ENCODE assay signal across 12 mouse cellular contexts in the genomic region with DNA sequence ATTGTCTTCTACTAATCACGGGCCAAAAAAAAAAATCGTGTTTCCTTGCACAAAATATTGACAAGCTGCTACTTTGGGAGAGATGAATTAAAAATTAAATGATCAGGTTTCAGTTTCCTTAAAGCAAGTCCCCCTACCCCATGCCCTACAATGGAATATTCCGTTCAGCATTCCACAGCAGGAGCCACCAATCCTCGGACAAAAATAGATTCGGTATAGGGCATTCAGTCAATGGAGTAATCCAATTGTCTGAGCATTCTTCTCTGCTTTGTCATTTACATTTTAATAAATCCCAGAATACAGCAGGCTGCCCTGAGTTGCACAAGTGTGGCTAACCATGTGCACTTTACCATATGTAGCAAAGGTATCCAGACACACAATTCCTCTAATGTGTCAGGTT.
A peak's percentile ranks its signal among the peaks of the same experiment; 100 is the strongest.
DNase-seq lines count a peak whose midpoint lies in the region; ATAC-seq lines count a peak whose summit lies in the region.
"Had no signal": no experiment of that assay in that cellular context is flagged by ENCODE, and none has a peak within 500 bp of the region (broad histone marks: within the 10 kb centered on the region; RNA-seq: fewer than 3 reads in every experiment).

No protein-coding gene starts in this region.

- H3K4me1 ChIP-seq in heart, embryonic 12.5 days (replicated peaks) = peaks cover 30% of the 10 kb centered on the region
- peaks cover 65% of the 10 kb centered on the region for H3K4me1 ChIP-seq in embryonic facial prominence, embryonic 13.5 days
- H3K4me1 ChIP-seq in hindbrain, embryonic 14.5 days (replicated peaks; ENCODE audit: control insufficient read depth, insufficient read depth, low read length) = peaks cover 71% of the 10 kb centered on the region
- peaks cover 7% of the 10 kb centered on the region for H3K4me1 ChIP-seq in neural tube, embryonic 14.5 days (ENCODE audit: control insufficient read depth, insufficient read depth, low read length)

- no peaks in the 10 kb centered on the region for H3K27me3 ChIP-seq in heart, embryonic 12.5 days (replicated peaks)
- H3K27me3 ChIP-seq in embryonic facial prominence, embryonic 13.5 days = no peaks in the 10 kb centered on the region
- H3K27me3 ChIP-seq in hindbrain, embryonic 14.5 days (ENCODE audit: control insufficient read depth, insufficient read depth, low read length) = no peaks in the 10 kb centered on the region
- no peaks in the 10 kb centered on the region for H3K27me3 ChIP-seq in neural tube, embryonic 14.5 days (ENCODE audit: control insufficient read depth, insufficient read depth, low read length)

- H3K36me3 ChIP-seq in heart, embryonic 12.5 days = peaks cover 19% of the 10 kb centered on the region
- peaks cover 25% of the 10 kb centered on the region for H3K36me3 ChIP-seq in embryonic facial prominence, embryonic 13.5 days
- H3K36me3 ChIP-seq in hindbrain, embryonic 14.5 days (replicated peaks; ENCODE audit: control insufficient read depth, insufficient read depth) = peaks cover 32% of the 10 kb centered on the region
- H3K36me3 ChIP-seq in neural tube, embryonic 14.5 days (ENCODE audit: control insufficient read depth, insufficient read depth, low read length) = peaks cover 14% of the 10 kb centered on the region; the same call in 1 of the 2 replicates

- no peak for DNase-seq in heart, adult 9 months (ENCODE audit: low spot score in 2 of 2)
- peak; percentile 60 for DNase-seq in hindbrain, embryonic 14.5 days (ENCODE audit: low spot score)
- DNase-seq in urinary bladder, postnatal 4 days (ENCODE audit: low spot score in 2 of 2) = no peak
- no peak for DNase-seq in thymus, postnatal 36 days
- no peak for DNase-seq in kidney, postnatal 14 days
- DNase-seq: cerebellum, postnatal 25 days; gastrocnemius, adult 2 months; kidney, adult 11 months; liver, postnatal 0 days had no signal

- peak overlapping the region; percentile 57; the same call in 1 of the 2 replicates for H3K27ac ChIP-seq in heart, embryonic 12.5 days (ENCODE audit: poor library complexity, severe bottlenecking)
- H3K27ac ChIP-seq in embryonic facial prominence, embryonic 13.5 days = peak overlapping the region; percentile 83
- peak overlapping the region; percentile 79 for H3K27ac ChIP-seq in hindbrain, embryonic 14.5 days
- H3K27ac ChIP-seq in neural tube, embryonic 14.5 days (ENCODE audit: low read depth, low read length) = peak overlapping the region; percentile 29; the same call in 1 of the 2 replicates
- H3K27ac ChIP-seq: gastrocnemius, adult 2 months had no signal

- no peak overlapping the region for H3K4me2 ChIP-seq in heart, embryonic 12.5 days
- H3K4me2 ChIP-seq in embryonic facial prominence, embryonic 13.5 days = 0 out of 2 replicates have a peak overlapping the region, but pooled peaks have one; percentile 5
- no peak overlapping the region for H3K4me2 ChIP-seq in hindbrain, embryonic 14.5 days (replicated peaks)
- H3K4me2 ChIP-seq in neural tube, embryonic 14.5 days (ENCODE audit: low read depth, low read length) = no peak overlapping the region

- no peak overlapping the region for H3K9ac ChIP-seq in heart, embryonic 12.5 days
- H3K9ac ChIP-seq in embryonic facial prominence, embryonic 13.5 days = no peak overlapping the region
- H3K9ac ChIP-seq in hindbrain, embryonic 14.5 days = no peak overlapping the region
- no peak overlapping the region for H3K9ac ChIP-seq in neural tube, embryonic 14.5 days (replicated peaks; ENCODE audit: low read depth, low read length)
- H3K9ac ChIP-seq: liver, postnatal 0 days had no signal

- no peak; the same call in 1 of the 2 replicates for ATAC-seq in heart, embryonic 12.5 days (ENCODE audit: insufficient number of reproducible peaks, low FRiP score)
- peak; percentile 52; the same call in 1 of the 2 replicates for ATAC-seq in embryonic facial prominence, embryonic 13.5 days (ENCODE audit: insufficient number of reproducible peaks, insufficient read depth, low FRiP score, low TSS enrichment, low read depth)
- ATAC-seq in hindbrain, embryonic 14.5 days (ENCODE audit: low FRiP score) = peak; percentile 54; the same call in 1 of the 2 replicates
- no peak for ATAC-seq in neural tube, embryonic 14.5 days (ENCODE audit: low read depth)
- ATAC-seq: liver, postnatal 0 days had no signal

- H3K9me3 ChIP-seq in heart, embryonic 12.5 days (replicated peaks) = no peaks in the 10 kb centered on the region
- H3K9me3 ChIP-seq in embryonic facial prominence, embryonic 13.5 days = no peaks in the 10 kb centered on the region
- no peaks in the 10 kb centered on the region for H3K9me3 ChIP-seq in hindbrain, embryonic 14.5 days (ENCODE audit: control insufficient read depth, low read length)
- no peaks in the 10 kb centered on the region for H3K9me3 ChIP-seq in neural tube, embryonic 14.5 days (ENCODE audit: control insufficient read depth, low read length)

- H3K4me3 ChIP-seq in heart, embryonic 12.5 days = no peak overlapping the region
- H3K4me3 ChIP-seq in embryonic facial prominence, embryonic 13.5 days = no peak overlapping the region
- H3K4me3 ChIP-seq in hindbrain, embryonic 14.5 days (replicated peaks; ENCODE audit: low read length) = no peak overlapping the region
- H3K4me3 ChIP-seq in neural tube, embryonic 14.5 days (ENCODE audit: low read depth, low read length) = no peak overlapping the region
- H3K4me3 ChIP-seq: gastrocnemius, adult 2 months had no signal

- WGBS in heart, embryonic 12.5 days = 45% methylated on average over 5 of the region's 5 CpGs
- WGBS in embryonic facial prominence, embryonic 13.5 days = 19% methylated on average over 5 of the region's 5 CpGs
- WGBS in hindbrain, embryonic 14.5 days = 24% methylated on average over 5 of the region's 5 CpGs
- WGBS in neural tube, embryonic 14.5 days = 51% methylated on average over 5 of the region's 5 CpGs

Comparison
In these comparisons a context has a peak if more than half of its experiments do, and no peak if none do; other contexts are left out.
1. ATAC-seq: peak in embryonic facial prominence, embryonic 13.5 days (single experiment) and hindbrain, embryonic 14.5 days (single experiment); none in heart, embryonic 12.5 days (single experiment) and neural tube, embryonic 14.5 days (single experiment).
2. H3K27ac ChIP-seq: peak in every context shown above with its lines; median percentile 83 in embryonic facial prominence, embryonic 13.5 days; 79 in hindbrain, embryonic 14.5 days; 57 in heart, embryonic 12.5 days; 29 in neural tube, embryonic 14.5 days.